Mouse (Mus musculus): ENCODE results near the gene Pakap.

DNA sequence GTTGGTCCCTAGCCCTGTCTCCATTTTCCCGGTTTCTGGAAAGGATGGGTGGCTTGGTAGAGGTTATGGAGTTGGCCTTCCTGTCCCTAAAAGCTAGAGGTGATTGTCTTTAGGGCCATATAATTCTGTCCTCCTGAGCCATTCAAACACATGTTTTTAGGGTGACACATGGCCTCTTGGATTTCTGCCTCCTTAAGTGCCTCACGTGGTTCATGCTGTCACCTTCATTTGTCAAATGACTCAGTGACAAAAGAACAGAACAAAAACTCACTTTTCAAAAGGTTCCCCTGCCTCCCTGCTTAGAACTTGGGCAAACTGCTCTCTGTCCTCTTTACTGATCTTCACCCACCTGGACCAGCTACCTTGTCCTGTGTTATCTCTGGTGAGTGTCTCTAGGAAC lies 317.2 kb downstream of the Pakap start:
- TF ChIP-seq POLR2A (IDR thresholded peaks at IDR 0.05; ENCODE audit: borderline replicate concordance, low read depth, low read length) (no peak), CTCF (IDR thresholded peaks at IDR 0.05; ENCODE audit: low read depth, low read length) (no peak)

All from bone marrow macrophage, adult 2 months (primary cell).